Mouse (Mus musculus) intestine, postnatal 0 days (tissue): ENCODE measurements around the gene Art4. TPM values are rescaled to one million over a fixed set of nuclear protein-coding genes. Genes with fewer than 3 reads are reported as not detected.
A peak's percentile ranks its signal among the peaks of the same experiment; 100 is the strongest.

Experiments used
- ATAC-seq: fragments of 200-750 bp; cut with Nextera tagmentation; 2 replicates; pipeline ENCODE4 v1.8.0; 2017; ENCODE audit warnings: mild to moderate bottlenecking, moderate TSS enrichment, moderate library complexity
- H3K27ac ChIP-seq: fragments of 300-500 bp; sonication (generic); 2 replicates; pipeline ENCODE4 v1.5.1; 2014; ENCODE audit warnings: mild to moderate bottlenecking, low read depth, low read length, moderate library complexity
- H3K27me3 ChIP-seq: fragments of 300-500 bp; sonication (generic); replicated peaks from 2 replicates; pipeline ENCODE4 v1.6.1; 2014; ENCODE audit warnings: low read length, mixed read lengths; ENCODE audit not compliant: control insufficient read depth, insufficient read depth
- H3K36me3 ChIP-seq: fragments of 300-500 bp; sonication (generic); 2 replicates; pipeline ENCODE4 v1.6.1; 2014; ENCODE audit warnings: mild to moderate bottlenecking, moderate library complexity; ENCODE audit not compliant: control insufficient read depth, insufficient read depth
- H3K4me1 ChIP-seq: fragments of 300-500 bp; sonication (generic); replicated peaks from 2 replicates; pipeline ENCODE4 v1.6.1; 2014; ENCODE audit warnings: antibody characterized with exemption, low read length, mixed read lengths; ENCODE audit not compliant: control insufficient read depth, insufficient read depth
- H3K4me2 ChIP-seq: fragments of 300-500 bp; sonication (generic); replicated peaks from 2 replicates; pipeline ENCODE4 v1.6.1; 2014; ENCODE audit warnings: low read depth, mild to moderate bottlenecking, moderate library complexity
- H3K4me3 ChIP-seq: fragments of 300-500 bp; sonication (generic); 2 replicates; pipeline ENCODE4 v1.5.1; 2014; ENCODE audit warnings: low read depth, low read length
- H3K9ac ChIP-seq: fragments of 300-500 bp; sonication (generic); 2 replicates; pipeline ENCODE4 v1.6.1; 2014; ENCODE audit warnings: mild to moderate bottlenecking, low read depth, low read length
- H3K9me3 ChIP-seq: fragments of 300-500 bp; sonication (generic); 2 replicates; pipeline ENCODE4 v1.6.1; 2016; ENCODE audit warnings: mixed run types; ENCODE audit not compliant: control insufficient read depth
- CTCF ChIP-seq: sonication (generic); IDR thresholded peaks from 2 replicates; pipeline ENCODE4 v1.5.1; 2016; ENCODE audit warnings: low read depth, mild to moderate bottlenecking, control low read depth, antibody characterized with exemption, moderate library complexity
- WGBS: fragments of 180-500 bp; shearing (Covaris S2); extraction: QIAGEN DNeasy Blood & Tissue Kit; methylation state at CpG from one replicate; pipeline ENCODE4 v1.1.7; 2014; 5-methylcytosine and 5-hydroxymethylcytosine counted together
- polyA plus RNA-seq: library from polyadenylated mRNA; unstranded; fragments of >200 nt; fragmentation: Nextera tagmentation; extraction: Ambion mirVana; gene quantifications from 2 replicates; pipeline ENCODE4 v1.2.1, GENCODE M21; 2015

Gene Art4
- polyA plus RNA-seq, 1 experiment from 2014 or later = 0.55 TPM

DNA sequence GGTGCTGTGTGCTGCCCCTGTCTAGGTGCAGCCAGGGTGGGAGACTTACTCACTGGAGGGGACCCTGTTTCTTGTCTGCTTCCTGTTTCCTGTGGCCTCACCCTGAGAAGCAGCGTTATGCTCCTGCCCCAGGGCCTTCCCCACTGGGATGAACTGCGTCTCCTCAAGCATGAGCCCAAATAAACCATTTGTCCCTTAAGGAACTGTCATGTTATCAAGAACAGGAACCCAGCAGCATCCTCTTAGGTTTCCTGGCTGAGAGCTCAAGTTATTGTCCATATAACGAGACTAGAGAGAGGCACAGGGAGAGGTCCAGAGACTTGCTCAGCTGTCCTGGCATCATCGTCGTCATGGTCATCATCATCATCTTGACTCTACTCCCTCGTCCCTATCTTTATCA is 7.3 kb downstream of the Art4 start:
- TF ChIP-seq CTCF = no peak
- no peaks in the 10 kb centered on the region for H3K9me3 ChIP-seq
- H3K9ac ChIP-seq = no peak overlapping the region
- ATAC-seq = no peak
- 71% methylated on average over 6 of the region's 6 CpGs for WGBS
- no peak overlapping the region for H3K4me3 ChIP-seq
- no peak overlapping the region for H3K4me2 ChIP-seq
- H3K27ac ChIP-seq = no peak overlapping the region
- H3K4me1 ChIP-seq = no peaks in the 10 kb centered on the region
- H3K27me3 ChIP-seq = no peaks in the 10 kb centered on the region
- no peaks in the 10 kb centered on the region for H3K36me3 ChIP-seq

DNA sequence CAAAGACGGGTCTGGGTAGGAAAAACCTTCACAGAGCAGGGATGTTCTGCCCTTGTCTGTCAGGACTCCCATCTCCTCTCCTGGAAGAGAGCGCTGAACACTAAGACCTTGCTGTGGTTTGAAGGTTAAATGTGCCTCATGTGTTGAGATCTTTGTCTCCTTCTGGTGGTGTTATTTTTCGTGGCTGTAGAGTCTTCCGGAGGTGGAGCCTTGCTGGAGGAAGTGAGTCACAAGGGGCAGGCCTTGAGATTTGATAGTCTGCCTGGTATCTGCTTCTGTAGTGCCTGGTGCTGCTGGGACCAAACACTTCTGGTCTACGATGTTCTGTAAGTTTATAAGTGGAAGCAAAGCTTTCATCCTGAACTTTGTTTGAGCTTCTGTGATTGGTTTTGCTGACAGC is 8.6 kb downstream of the Art4 start:
- ATAC-seq = no peak; the same call in 1 of the 2 replicates
- no peak overlapping the region for H3K27ac ChIP-seq

DNA sequence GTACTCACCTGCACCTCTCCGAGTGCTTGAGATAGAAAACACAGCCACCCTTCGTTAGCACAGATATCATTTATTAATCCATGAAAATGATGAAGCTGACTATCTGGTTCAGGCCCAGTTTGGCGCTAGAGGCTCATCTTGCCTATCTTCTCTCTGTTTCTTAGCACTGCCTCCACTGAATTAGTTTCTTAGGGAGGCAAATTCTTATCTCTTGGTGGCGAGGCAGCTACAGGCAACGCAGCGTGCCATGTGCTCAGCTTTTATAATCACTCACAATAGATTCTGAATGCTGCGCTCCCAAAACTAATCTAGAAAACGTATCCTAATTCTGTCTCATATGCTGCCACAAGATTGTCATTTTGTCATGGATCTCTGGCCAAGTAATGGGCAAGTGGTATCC is 9.1 kb downstream of the Art4 start:
- ATAC-seq = no peak
- Histone ChIP-seq H3K9ac (no peak overlapping the region), H3K36me3 (no peaks in the 10 kb centered on the region), H3K27ac (no peak overlapping the region), H3K4me2 (no peak overlapping the region), H3K4me3 (no peak overlapping the region), H3K4me1 (no peaks in the 10 kb centered on the region), H3K27me3 (no peaks in the 10 kb centered on the region), H3K9me3 (no peaks in the 10 kb centered on the region)
- no peak for TF ChIP-seq CTCF
- WGBS = 76% methylated on average over 8 of the region's 8 CpGs

More for the DNA sequence above, 8.6 kb downstream of the Art4 start:
- no peak for TF ChIP-seq CTCF
- Histone ChIP-seq H3K4me3 (no peak overlapping the region), H3K27me3 (no peaks in the 10 kb centered on the region), H3K4me1 (no peaks in the 10 kb centered on the region), H3K9ac (no peak overlapping the region), H3K36me3 (no peaks in the 10 kb centered on the region), H3K4me2 (no peak overlapping the region), H3K9me3 (no peaks in the 10 kb centered on the region)
- 90% methylated on average over 5 of the region's 5 CpGs for WGBS

DNA sequence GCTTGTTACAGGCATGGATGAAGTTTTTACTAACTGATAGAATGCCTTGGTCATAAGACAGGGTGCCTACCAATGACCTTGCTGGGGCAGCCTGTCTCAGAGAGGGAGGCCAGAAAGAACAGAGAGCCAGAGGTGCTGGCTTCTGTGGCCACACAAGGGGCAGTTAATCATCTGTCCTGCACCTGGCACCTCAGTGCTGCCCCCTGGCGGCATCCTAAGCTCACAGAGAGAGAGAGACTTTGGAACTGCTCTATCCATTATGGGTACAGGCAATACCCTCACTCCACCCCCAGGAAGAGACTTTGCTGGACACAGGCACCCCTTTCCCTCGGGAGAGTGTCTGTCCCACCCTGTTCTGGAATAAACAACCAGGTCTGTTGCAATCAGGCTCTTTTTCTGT is 9.7 kb downstream of the Art4 start:
- no peaks in the 10 kb centered on the region for H3K9me3 ChIP-seq
- ATAC-seq = 0 out of 2 replicates have a peak, but pooled peaks have one; percentile 47
- H3K27ac ChIP-seq = no peak overlapping the region
- H3K9ac ChIP-seq = no peak overlapping the region
- no peaks in the 10 kb centered on the region for H3K4me1 ChIP-seq
- no peaks in the 10 kb centered on the region for H3K36me3 ChIP-seq
- 18% methylated on average over 2 of the region's 2 CpGs for WGBS
- H3K27me3 ChIP-seq = no peaks in the 10 kb centered on the region
- peak; percentile 83 for TF ChIP-seq CTCF
- no peak overlapping the region for H3K4me2 ChIP-seq
- H3K4me3 ChIP-seq = no peak overlapping the region

DNA sequence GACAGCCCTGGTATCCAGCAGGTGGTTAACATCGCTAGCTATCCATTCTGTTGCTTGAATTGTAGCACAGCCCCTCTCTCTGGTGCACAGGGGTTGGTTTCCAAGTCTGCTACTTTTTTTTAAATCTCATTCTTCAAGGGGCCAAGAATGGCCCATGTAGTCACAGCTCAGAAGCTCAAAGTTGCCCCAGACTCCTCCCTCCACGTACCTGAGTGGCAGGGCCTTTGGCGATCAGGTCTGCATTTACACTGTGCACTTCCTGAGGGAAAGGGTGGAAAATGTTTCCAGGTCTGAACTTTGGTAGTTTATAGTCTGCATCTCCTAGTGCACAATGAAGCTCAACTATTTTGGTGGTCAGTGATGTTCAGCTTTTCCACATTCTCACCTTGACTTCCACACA is 10.3 kb downstream of the Art4 start:
- TF ChIP-seq CTCF = no peak
- ATAC-seq = no peak
- no peak overlapping the region for H3K9ac ChIP-seq
- no peak overlapping the region for H3K4me2 ChIP-seq
- no peaks in the 10 kb centered on the region for H3K27me3 ChIP-seq
- 90% methylated on average over 3 of the region's 3 CpGs for WGBS
- H3K9me3 ChIP-seq = no peaks in the 10 kb centered on the region
- H3K36me3 ChIP-seq = no peaks in the 10 kb centered on the region
- no peak overlapping the region for H3K4me3 ChIP-seq
- no peak overlapping the region for H3K27ac ChIP-seq
- no peaks in the 10 kb centered on the region for H3K4me1 ChIP-seq

DNA sequence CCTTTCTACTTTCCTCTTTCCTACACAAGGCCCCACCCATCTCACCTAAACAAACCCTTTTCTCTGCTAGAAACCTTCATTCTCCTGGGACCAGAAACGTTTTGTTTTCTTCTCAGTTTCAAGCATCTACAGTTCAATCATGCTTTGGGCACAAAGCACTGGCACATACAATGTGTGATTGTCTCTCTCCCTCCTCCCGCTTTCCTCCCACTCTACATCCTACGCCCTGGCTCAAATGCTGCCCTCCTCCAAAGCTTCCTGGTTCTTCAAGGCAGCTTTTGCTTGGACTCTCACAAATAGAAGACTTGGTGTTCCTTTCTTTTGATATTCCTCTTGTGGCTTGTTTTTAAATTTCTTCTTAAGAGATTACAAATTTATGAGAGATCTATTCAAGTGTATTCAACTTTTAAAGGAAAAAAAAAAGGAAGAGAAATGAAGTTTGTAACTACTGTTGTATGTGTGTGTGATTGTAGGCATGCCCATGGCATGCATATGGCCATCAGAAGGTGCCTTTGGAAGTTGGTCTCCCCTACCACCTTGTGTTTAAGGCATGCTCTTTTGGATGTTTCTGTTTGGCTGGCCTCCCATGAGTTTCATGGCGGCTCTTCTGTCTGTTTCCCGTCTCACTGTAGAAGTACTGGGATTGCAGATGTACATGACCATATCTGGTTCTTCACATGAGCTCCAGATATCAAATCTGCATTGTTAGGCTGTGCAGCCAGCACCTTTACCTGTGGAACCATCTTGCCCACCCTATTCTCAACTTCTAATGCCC is 11.6 kb downstream of the Art4 start:
- H3K36me3 ChIP-seq = no peaks in the 10 kb centered on the region
- TF ChIP-seq CTCF = no peak
- H3K27me3 ChIP-seq = no peaks in the 10 kb centered on the region
- no peak overlapping the region for H3K9ac ChIP-seq
- no peak overlapping the region for H3K4me3 ChIP-seq
- H3K27ac ChIP-seq = no peak overlapping the region
- no peak for ATAC-seq
- WGBS = 76% methylated on average over 5 of the region's 5 CpGs
- no peaks in the 10 kb centered on the region for H3K4me1 ChIP-seq
- no peak overlapping the region for H3K4me2 ChIP-seq
- H3K9me3 ChIP-seq = no peaks in the 10 kb centered on the region
